Mouse (Mus musculus): ENCODE measurements around the gene Slc41a2. TPM values are rescaled to one million over a fixed set of nuclear protein-coding genes. Genes with fewer than 3 reads are reported as not detected.

The Slc41a2 gene
- polyA plus RNA-seq, 1 experiment from 2014 or later = 0.97 TPM

DNA sequence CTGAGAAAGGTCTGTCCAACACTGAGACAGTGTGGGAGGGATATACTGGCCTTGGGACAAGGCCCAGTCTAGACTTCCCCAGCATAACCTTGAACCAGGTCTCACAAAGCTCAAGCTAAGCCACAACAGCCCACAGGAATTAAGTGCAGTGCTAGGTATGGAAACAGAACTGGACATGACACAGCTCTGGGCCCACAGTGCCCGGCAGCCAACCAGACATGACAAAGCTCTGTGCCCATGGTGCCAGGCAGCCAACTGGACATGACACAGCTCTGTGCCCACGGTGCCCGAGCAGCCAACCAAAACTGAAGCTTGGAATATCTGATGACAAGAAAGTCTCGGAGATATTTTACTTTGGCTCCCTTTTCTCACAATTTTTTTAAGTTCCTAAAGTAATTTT is 52.8 kb downstream of the Slc41a2 start:
- Histone ChIP-seq H3K4me1 (ENCODE audit: control insufficient read depth, insufficient read depth, low read length) (no peaks in the 10 kb centered on the region), H3K4me3 (ENCODE audit: low read depth, low read length) (no peak overlapping the region), H3K4me2 (ENCODE audit: low read depth) (no peak overlapping the region), H3K9me3 (ENCODE audit: control insufficient read depth, low read length) (no peaks in the 10 kb centered on the region), H3K36me3 (ENCODE audit: control insufficient read depth, insufficient read depth, low read length) (no peaks in the 10 kb centered on the region), H3K9ac (ENCODE audit: low read length) (no peak overlapping the region), H3K27me3 (ENCODE audit: control insufficient read depth, insufficient read depth, low read length) (no peaks in the 10 kb centered on the region), H3K27ac (ENCODE audit: low read depth, low read length) (no peak overlapping the region)
- 94% methylated on average over 4 of the region's 4 CpGs for WGBS
- ATAC-seq (ENCODE audit: insufficient read depth, low FRiP score, low TSS enrichment) (no peak), DNase-seq (ENCODE audit: low spot score) (no peak)

DNA sequence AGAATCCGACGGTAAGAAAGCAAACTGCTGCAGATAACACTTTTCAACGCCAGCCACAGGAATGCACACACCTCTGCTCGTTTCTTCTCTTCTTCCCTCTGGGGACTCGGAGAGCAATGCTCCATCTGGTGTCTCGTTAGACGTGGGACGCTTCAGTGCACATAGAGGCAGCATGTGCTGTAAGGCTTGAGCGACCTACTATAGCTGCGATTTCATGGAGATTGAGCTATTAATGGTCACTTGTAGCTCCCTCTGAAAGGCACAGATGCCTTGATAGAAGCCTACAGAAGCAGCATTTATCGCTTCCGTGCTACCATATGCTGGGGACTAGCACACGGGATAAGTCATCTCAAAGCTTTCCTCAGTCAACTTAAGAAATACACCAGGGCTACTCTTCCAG is 71.0 kb downstream of the Slc41a2 start:
- ATAC-seq (ENCODE audit: insufficient read depth, low FRiP score, low TSS enrichment) = peak; percentile 67
- H3K27ac ChIP-seq (ENCODE audit: low read depth, low read length) = no peak overlapping the region
- H3K36me3 ChIP-seq (ENCODE audit: control insufficient read depth, insufficient read depth, low read length) = no peaks in the 10 kb centered on the region
- H3K9ac ChIP-seq (ENCODE audit: low read length) = no peak overlapping the region
- H3K4me3 ChIP-seq (ENCODE audit: low read depth, low read length) = no peak overlapping the region
- DNase-seq (ENCODE audit: low spot score) = peak; percentile 31
- H3K9me3 ChIP-seq (ENCODE audit: control insufficient read depth, low read length) = no peaks in the 10 kb centered on the region
- no peaks in the 10 kb centered on the region for H3K27me3 ChIP-seq (ENCODE audit: control insufficient read depth, insufficient read depth, low read length)
- H3K4me2 ChIP-seq (ENCODE audit: low read depth) = no peak overlapping the region
- H3K4me1 ChIP-seq (ENCODE audit: control insufficient read depth, insufficient read depth, low read length) = no peaks in the 10 kb centered on the region
- WGBS = 53% methylated on average over 13 of the region's 13 CpGs

DNA sequence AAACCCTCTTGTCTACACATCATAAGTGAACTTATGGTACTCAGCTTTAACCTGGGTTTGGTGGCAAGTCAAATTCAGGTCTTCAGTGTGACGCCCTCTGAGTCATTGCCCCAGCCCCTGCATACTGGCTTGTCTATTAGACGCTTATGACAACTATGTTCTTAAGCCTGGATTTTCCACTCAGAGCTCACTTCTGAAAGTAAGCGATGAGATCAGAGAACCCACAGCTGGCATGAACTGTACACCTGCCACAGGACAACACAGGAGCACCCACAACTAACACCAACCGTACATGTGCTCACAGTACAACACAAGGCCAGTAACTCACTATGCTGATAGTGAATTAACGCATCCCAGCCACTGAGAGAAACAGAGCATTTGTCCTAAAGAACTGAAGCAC is 71.4 kb downstream of the Slc41a2 start:
- Histone ChIP-seq H3K9me3 (ENCODE audit: control insufficient read depth, low read length) (no peaks in the 10 kb centered on the region), H3K4me1 (ENCODE audit: control insufficient read depth, insufficient read depth, low read length) (no peaks in the 10 kb centered on the region), H3K27me3 (ENCODE audit: control insufficient read depth, insufficient read depth, low read length) (no peaks in the 10 kb centered on the region), H3K4me3 (ENCODE audit: low read depth, low read length) (no peak overlapping the region), H3K27ac (ENCODE audit: low read depth, low read length) (no peak overlapping the region), H3K9ac (ENCODE audit: low read length) (no peak overlapping the region), H3K4me2 (ENCODE audit: low read depth) (no peak overlapping the region), H3K36me3 (ENCODE audit: control insufficient read depth, insufficient read depth, low read length) (no peaks in the 10 kb centered on the region)
- 89% methylated on average over 5 of the region's 5 CpGs for WGBS
- no peak for ATAC-seq (ENCODE audit: insufficient read depth, low FRiP score, low TSS enrichment)
- DNase-seq (ENCODE audit: low spot score) = no peak

DNA sequence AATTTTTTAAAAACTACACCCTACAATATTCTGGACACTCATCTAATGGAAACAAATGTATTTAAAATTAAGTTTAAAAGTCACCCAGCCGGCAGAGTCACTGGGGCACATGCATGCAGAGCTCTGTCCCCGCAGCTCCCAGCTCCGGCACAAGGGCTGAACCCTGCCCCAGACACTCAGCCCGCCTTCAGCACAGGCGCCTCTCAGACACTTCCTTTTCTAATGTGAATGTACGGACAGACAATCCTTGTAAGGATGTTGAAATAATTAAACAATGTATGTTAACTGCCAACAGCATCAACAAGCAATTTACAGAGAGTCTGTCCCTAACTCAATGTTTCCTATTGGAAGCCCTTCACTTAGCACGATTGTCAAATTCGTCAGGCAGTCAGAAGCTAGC is 73.0 kb downstream of the Slc41a2 start:
- 78% methylated on average over 8 of the region's 8 CpGs for WGBS

DNA sequence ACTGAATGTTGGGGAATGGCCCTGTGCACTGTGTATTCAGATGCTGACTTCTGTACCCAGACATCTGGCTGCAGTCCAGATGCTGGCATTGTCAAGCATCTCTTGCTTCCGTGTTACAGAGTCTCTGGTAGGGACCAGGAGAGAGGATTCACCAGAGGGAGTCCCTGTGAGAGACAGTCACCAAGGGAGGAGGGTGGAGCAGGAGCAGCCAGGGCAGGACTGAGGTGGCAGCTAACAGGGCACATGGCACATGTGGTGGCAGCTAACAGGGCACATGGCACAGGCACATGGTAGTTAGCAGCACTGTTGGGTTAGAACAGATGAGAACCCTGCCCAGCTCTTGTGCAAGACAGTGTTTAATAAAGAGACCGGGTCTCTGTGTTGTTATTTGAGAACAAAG is 73.6 kb downstream of the Slc41a2 start:
- DNase-seq (ENCODE audit: low spot score) = no peak
- Histone ChIP-seq H3K9me3 (ENCODE audit: control insufficient read depth, low read length) (no peaks in the 10 kb centered on the region), H3K27ac (ENCODE audit: low read depth, low read length) (no peak overlapping the region), H3K36me3 (ENCODE audit: control insufficient read depth, insufficient read depth, low read length) (no peaks in the 10 kb centered on the region), H3K4me1 (ENCODE audit: control insufficient read depth, insufficient read depth, low read length) (no peaks in the 10 kb centered on the region), H3K9ac (ENCODE audit: low read length) (no peak overlapping the region), H3K4me2 (ENCODE audit: low read depth) (no peak overlapping the region), H3K4me3 (ENCODE audit: low read depth, low read length) (no peak overlapping the region), H3K27me3 (ENCODE audit: control insufficient read depth, insufficient read depth, low read length) (no peaks in the 10 kb centered on the region)
- ATAC-seq (ENCODE audit: insufficient read depth, low FRiP score, low TSS enrichment) = no peak
- 64% methylated on average over 2 of the region's 2 CpGs for WGBS

More for the DNA sequence above, 73.0 kb downstream of the Slc41a2 start:
- ATAC-seq (ENCODE audit: insufficient read depth, low FRiP score, low TSS enrichment) (no peak), DNase-seq (ENCODE audit: low spot score) (no peak)
- H3K27me3 ChIP-seq (ENCODE audit: control insufficient read depth, insufficient read depth, low read length) = no peaks in the 10 kb centered on the region
- no peaks in the 10 kb centered on the region for H3K4me1 ChIP-seq (ENCODE audit: control insufficient read depth, insufficient read depth, low read length)
- no peak overlapping the region for H3K4me2 ChIP-seq (ENCODE audit: low read depth)
- H3K27ac ChIP-seq (ENCODE audit: low read depth, low read length) = no peak overlapping the region
- no peak overlapping the region for H3K4me3 ChIP-seq (ENCODE audit: low read depth, low read length)
- H3K36me3 ChIP-seq (ENCODE audit: control insufficient read depth, insufficient read depth, low read length) = no peaks in the 10 kb centered on the region
- no peak overlapping the region for H3K9ac ChIP-seq (ENCODE audit: low read length)
- no peaks in the 10 kb centered on the region for H3K9me3 ChIP-seq (ENCODE audit: control insufficient read depth, low read length)

DNA sequence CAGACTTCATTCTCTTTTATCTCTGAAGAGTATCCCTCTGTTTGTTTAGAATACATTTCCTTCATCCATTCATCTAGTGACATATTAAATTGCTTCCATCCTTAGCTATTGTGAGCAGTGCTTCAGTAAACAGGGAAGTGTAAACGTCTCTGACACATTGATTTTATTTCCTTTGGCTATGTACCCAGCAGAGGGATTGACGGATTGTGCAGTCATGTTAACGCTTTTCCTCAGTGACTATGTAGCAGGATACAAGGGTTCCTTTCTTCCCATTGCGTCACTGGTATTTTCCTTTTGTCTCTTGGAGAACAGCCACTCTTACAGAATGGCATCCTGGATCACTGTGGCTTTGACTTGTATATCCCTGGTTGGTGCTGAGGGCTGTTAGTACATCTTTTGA is 76.4 kb downstream of the Slc41a2 start:
- H3K4me1 ChIP-seq (ENCODE audit: control insufficient read depth, insufficient read depth, low read length) = no peaks in the 10 kb centered on the region

DNA sequence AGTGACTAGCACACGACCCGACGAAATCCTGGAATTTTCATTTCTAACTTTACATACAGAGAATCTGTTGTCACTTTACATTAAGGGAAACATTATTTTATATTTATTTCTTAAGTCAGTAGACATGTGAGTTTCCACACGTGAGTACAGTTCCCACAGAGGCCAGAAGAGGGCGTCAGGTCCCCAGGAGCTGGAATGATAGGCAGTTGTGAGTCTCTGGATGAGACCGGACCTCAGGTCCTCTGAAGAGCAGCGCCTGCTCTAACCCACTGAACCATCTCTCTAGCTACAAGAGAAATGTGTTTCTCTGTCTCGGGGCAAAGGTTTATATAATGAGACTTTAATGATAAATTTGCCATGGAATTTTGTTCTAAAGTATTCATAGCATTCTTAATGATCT is 86.3 kb downstream of the Slc41a2 start:
- no peak overlapping the region for H3K9ac ChIP-seq (ENCODE audit: low read length)
- H3K27ac ChIP-seq (ENCODE audit: low read depth, low read length) = no peak overlapping the region
- H3K4me2 ChIP-seq (ENCODE audit: low read depth) = no peak overlapping the region
- no peaks in the 10 kb centered on the region for H3K9me3 ChIP-seq (ENCODE audit: control insufficient read depth, low read length)
- DNase-seq (ENCODE audit: low spot score) = peak; percentile 31
- H3K4me3 ChIP-seq (ENCODE audit: low read depth, low read length) = no peak overlapping the region
- ATAC-seq (ENCODE audit: insufficient read depth, low FRiP score, low TSS enrichment) = no peak
- no peaks in the 10 kb centered on the region for H3K4me1 ChIP-seq (ENCODE audit: control insufficient read depth, insufficient read depth, low read length)
- no peaks in the 10 kb centered on the region for H3K36me3 ChIP-seq (ENCODE audit: control insufficient read depth, insufficient read depth, low read length)
- WGBS = 71% methylated on average over 8 of the region's 8 CpGs
- H3K27me3 ChIP-seq (ENCODE audit: control insufficient read depth, insufficient read depth, low read length) = no peaks in the 10 kb centered on the region

More for the DNA sequence above, 76.4 kb downstream of the Slc41a2 start:
- Histone ChIP-seq H3K36me3 (ENCODE audit: control insufficient read depth, insufficient read depth, low read length) (no peaks in the 10 kb centered on the region), H3K4me3 (ENCODE audit: low read depth, low read length) (no peak overlapping the region), H3K9ac (ENCODE audit: low read length) (no peak overlapping the region), H3K4me2 (ENCODE audit: low read depth) (no peak overlapping the region), H3K27me3 (ENCODE audit: control insufficient read depth, insufficient read depth, low read length) (no peaks in the 10 kb centered on the region), H3K27ac (ENCODE audit: low read depth, low read length) (no peak overlapping the region), H3K9me3 (ENCODE audit: control insufficient read depth, low read length) (no peaks in the 10 kb centered on the region)
- 63% methylated on average over 4 of the region's 4 CpGs for WGBS
- no peak for ATAC-seq (ENCODE audit: insufficient read depth, low FRiP score, low TSS enrichment)
- DNase-seq (ENCODE audit: low spot score) = no peak

DNA sequence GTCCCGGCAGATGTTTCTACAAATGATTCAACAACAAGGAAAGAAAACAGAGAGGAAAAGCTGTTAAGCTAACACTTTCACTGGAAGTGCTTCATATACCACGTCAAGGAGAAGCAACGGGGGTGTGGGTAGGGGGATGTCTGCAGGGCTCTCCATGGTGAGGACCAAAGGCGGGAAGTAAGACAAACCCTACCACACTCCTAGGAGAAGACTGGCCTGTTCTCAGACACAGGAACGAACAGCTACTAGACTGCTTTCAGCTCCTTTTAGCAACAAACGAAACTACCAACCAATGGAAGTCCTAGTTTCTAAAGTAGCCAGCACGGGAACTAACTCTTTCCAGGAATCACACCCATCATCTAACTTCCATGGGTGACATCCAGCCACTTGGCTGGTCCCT is 89.6 kb downstream of the Slc41a2 start:
- H3K9me3 ChIP-seq (ENCODE audit: control insufficient read depth, low read length) = no peaks in the 10 kb centered on the region
- ATAC-seq (ENCODE audit: insufficient read depth, low FRiP score, low TSS enrichment) (no peak), DNase-seq (ENCODE audit: low spot score) (no peak)
- H3K27me3 ChIP-seq (ENCODE audit: control insufficient read depth, insufficient read depth, low read length) = no peaks in the 10 kb centered on the region
- 63% methylated on average over 7 of the region's 7 CpGs for WGBS
- H3K36me3 ChIP-seq (ENCODE audit: control insufficient read depth, insufficient read depth, low read length) = no peaks in the 10 kb centered on the region
- H3K27ac ChIP-seq (ENCODE audit: low read depth, low read length) = no peak overlapping the region
- no peaks in the 10 kb centered on the region; the same call in 1 of the 2 replicates for H3K4me1 ChIP-seq (ENCODE audit: control insufficient read depth, insufficient read depth, low read length)
- no peak overlapping the region for H3K4me2 ChIP-seq (ENCODE audit: low read depth)
- H3K9ac ChIP-seq (ENCODE audit: low read length) = no peak overlapping the region
- H3K4me3 ChIP-seq (ENCODE audit: low read depth, low read length) = no peak overlapping the region

DNA sequence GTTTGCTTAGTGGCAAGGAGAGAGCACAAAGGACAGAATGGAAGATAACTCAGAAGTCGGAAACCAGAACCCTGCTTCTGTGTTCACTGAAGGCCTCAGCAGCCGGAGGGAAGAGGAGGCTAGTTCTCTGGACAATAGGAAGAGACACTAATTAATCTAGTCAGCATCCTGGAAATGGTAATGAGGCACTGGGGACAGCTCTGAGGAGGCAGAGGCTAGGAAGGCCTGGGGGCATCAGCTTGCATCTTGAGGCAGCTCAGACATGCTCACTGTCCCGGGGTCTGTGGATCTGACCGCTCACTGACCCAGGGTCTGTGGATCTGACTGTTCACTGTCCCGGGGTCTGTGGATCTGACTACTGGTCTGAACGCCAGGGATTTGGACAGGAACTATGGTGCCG is 92.0 kb downstream of the Slc41a2 start:
- 67% methylated on average over 7 of the region's 7 CpGs for WGBS
- no peaks in the 10 kb centered on the region for H3K27me3 ChIP-seq (ENCODE audit: control insufficient read depth, insufficient read depth, low read length)
- ATAC-seq (ENCODE audit: insufficient read depth, low FRiP score, low TSS enrichment) (no peak), DNase-seq (ENCODE audit: low spot score) (peak; percentile 27)
- no peak overlapping the region for H3K27ac ChIP-seq (ENCODE audit: low read depth, low read length)
- H3K4me2 ChIP-seq (ENCODE audit: low read depth) = no peak overlapping the region
- H3K9ac ChIP-seq (ENCODE audit: low read length) = no peak overlapping the region
- no peak overlapping the region for H3K4me3 ChIP-seq (ENCODE audit: low read depth, low read length)
- no peaks in the 10 kb centered on the region for H3K9me3 ChIP-seq (ENCODE audit: control insufficient read depth, low read length)
- no peaks in the 10 kb centered on the region; the same call in 1 of the 2 replicates for H3K4me1 ChIP-seq (ENCODE audit: control insufficient read depth, insufficient read depth, low read length)
- no peaks in the 10 kb centered on the region for H3K36me3 ChIP-seq (ENCODE audit: control insufficient read depth, insufficient read depth, low read length)

Data from neural tube, embryonic 11.5 days (tissue).